Mouse (Mus musculus) forebrain, embryonic 15.5 days (tissue): ENCODE results near the gene H2-Ob. TPM values are rescaled to one million over a fixed set of nuclear protein-coding genes. Genes with fewer than 3 reads are reported as not detected.

Experiments used
- ATAC-seq: fragments of 200-750 bp; cut with Nextera tagmentation; replicated peaks from 2 replicates; pipeline ENCODE4 v1.8.0; 2017; ENCODE audit warnings: mild to moderate bottlenecking, moderate TSS enrichment, moderate library complexity
- H3K27ac ChIP-seq: fragments of 300-500 bp; sonication (generic); replicated peaks from 2 replicates; pipeline ENCODE4 v1.5.1; 2015; ENCODE audit warnings: mild to moderate bottlenecking, inconsistent platforms
- H3K27me3 ChIP-seq: fragments of 300-500 bp; sonication (generic); 2 replicates; pipeline ENCODE4 v1.6.1; 2015; ENCODE audit warnings: inconsistent platforms
- H3K36me3 ChIP-seq: fragments of 300-500 bp; sonication (generic); 2 replicates; pipeline ENCODE4 v1.6.1; 2015; ENCODE audit warnings: mild to moderate bottlenecking, inconsistent platforms
- H3K4me1 ChIP-seq: fragments of 300-500 bp; sonication (generic); 2 replicates; pipeline ENCODE4 v1.6.1; 2015; ENCODE audit warnings: inconsistent platforms
- H3K4me2 ChIP-seq: fragments of 300-500 bp; sonication (generic); replicated peaks from 2 replicates; pipeline ENCODE4 v1.6.1; 2015; ENCODE audit warnings: mild to moderate bottlenecking, inconsistent platforms
- H3K4me3 ChIP-seq: fragments of 300-500 bp; sonication (generic); 2 replicates; pipeline ENCODE4 v1.5.1; 2015; ENCODE audit warnings: mild to moderate bottlenecking, inconsistent platforms
- H3K9ac ChIP-seq: fragments of 300-500 bp; sonication (generic); replicated peaks from 2 replicates; pipeline ENCODE4 v1.6.1; 2015; ENCODE audit warnings: mild to moderate bottlenecking, inconsistent platforms
- H3K9me3 ChIP-seq: fragments of 300-500 bp; sonication (generic); 2 replicates; pipeline ENCODE4 v1.6.1; 2016; ENCODE audit warnings: inconsistent platforms
- WGBS: fragments of 180-500 bp; shearing (Covaris S2); methylation state at CpG from one replicate; pipeline ENCODE4 v1.1.7; 2015; ENCODE audit warnings: mixed read lengths; 5-methylcytosine and 5-hydroxymethylcytosine counted together
- polyA plus RNA-seq: library from polyadenylated mRNA; unstranded; fragments of >200 nt; fragmentation: Nextera tagmentation; extraction: Ambion mirVana; gene quantifications from 2 replicates; pipeline ENCODE4 v1.2.1, GENCODE M21; 2015

The H2-Ob gene
- polyA plus RNA-seq, 1 experiment from 2014 or later: not detected

DNA sequence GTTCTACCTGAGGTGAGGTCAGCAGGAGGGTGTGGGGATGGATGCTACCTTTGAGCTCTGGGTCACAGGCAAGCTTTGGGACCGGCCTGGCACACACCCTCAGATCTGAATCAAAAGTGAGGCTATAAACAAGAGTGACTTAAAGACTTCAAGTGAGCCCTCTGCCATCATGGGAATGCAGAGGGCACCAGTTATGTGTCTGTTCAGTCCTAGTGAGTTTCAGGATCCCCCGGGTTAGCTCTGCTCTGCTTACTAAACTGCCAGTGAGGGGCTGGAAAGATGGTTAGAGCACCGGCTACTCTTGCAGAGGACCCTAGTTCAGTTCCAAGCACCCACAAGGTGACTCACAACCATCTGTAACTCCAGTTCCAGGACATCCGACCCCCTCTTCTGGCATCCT, 53.9 kb downstream of the H2-Ob start:
- no peak for ATAC-seq

DNA sequence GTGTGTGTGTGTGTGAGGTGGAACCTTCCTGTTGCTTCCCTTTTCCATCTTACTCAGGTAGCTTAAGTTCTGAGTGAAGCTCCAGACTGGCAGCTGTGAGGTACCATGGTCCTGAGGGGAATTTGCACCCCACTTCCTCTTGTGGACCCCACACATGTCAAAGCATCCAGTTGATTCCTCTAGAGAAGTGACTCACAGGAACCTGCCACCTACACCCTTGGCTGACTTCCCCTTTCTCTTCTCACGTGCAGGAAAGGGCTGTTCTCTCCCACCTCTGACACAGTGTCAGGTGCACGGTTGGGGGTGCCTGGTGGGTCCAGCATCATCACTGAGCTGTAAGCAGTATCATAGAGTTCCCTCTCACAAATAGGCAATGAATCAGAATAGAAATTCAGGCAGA, 54.8 kb downstream of the H2-Ob start:
- no peak for ATAC-seq
- H3K27ac ChIP-seq: no peak overlapping the region
- 54% methylated on average over 2 of the region's 2 CpGs for WGBS

More for the DNA sequence above, 53.9 kb downstream of the H2-Ob start:
- Histone ChIP-seq H3K9ac (no peak overlapping the region), H3K27me3 (no peaks in the 10 kb centered on the region), H3K9me3 (no peaks in the 10 kb centered on the region), H3K4me1 (no peaks in the 10 kb centered on the region; the same call in 1 of the 2 replicates), H3K27ac (no peak overlapping the region), H3K4me3 (no peak overlapping the region), H3K4me2 (no peak overlapping the region), H3K36me3 (no peaks in the 10 kb centered on the region)
- 90% methylated on average over 4 of the region's 4 CpGs for WGBS

DNA sequence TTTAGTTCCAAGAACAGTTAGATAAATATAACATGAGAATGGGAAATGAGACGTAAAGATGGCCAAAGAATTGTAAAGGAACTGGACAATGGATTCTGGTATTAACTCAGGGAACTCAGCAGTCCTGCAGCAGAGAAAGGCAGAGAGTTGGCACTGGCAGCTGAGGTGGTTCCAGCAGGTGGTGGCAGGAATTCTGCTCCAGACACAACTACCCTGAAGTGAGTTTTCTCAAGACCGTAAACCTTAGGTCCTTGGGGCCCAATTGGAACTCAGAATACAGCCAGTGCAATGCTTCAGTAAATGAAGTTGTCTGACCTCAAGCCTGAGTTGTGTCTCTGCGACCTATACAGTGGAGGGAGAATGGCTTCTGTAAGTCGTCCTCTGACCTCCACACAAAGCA, 55.5 kb downstream of the H2-Ob start:
- Histone ChIP-seq H3K9ac (no peak overlapping the region), H3K27ac (no peak overlapping the region), H3K9me3 (no peaks in the 10 kb centered on the region), H3K4me1 (no peaks in the 10 kb centered on the region; the same call in 1 of the 2 replicates), H3K4me2 (no peak overlapping the region), H3K27me3 (no peaks in the 10 kb centered on the region), H3K36me3 (no peaks in the 10 kb centered on the region), H3K4me3 (no peak overlapping the region)
- WGBS: 72% methylated on average over 4 of the region's 4 CpGs
- ATAC-seq: no peak

More for the DNA sequence above, 54.8 kb downstream of the H2-Ob start:
- Histone ChIP-seq H3K9me3 (no peaks in the 10 kb centered on the region), H3K27me3 (no peaks in the 10 kb centered on the region), H3K36me3 (no peaks in the 10 kb centered on the region), H3K4me2 (no peak overlapping the region), H3K9ac (no peak overlapping the region), H3K4me3 (no peak overlapping the region), H3K4me1 (no peaks in the 10 kb centered on the region; the same call in 1 of the 2 replicates)

DNA sequence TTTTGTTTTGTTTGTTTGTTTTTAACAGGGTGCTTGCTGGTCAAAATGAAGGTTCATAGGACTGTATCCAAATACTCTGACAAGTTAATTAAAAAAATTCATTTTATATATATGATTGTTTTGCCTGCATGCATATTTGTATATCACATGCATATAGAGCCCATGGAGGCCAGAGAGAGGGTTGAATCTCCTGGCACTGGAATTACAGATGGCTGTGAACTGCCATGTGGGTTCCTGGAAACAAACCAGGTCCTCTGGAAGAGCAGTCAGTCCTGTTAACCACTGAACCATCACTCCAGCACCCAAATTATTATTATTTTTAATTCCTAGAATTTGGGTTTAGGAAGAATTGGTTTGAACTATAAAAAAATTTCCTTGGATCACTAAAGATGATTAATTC, 56.6 kb downstream of the H2-Ob start:
- Histone ChIP-seq H3K9me3 (no peaks in the 10 kb centered on the region), H3K27ac (no peak overlapping the region), H3K9ac (no peak overlapping the region), H3K4me2 (no peak overlapping the region), H3K4me1 (no peaks in the 10 kb centered on the region; the same call in 1 of the 2 replicates), H3K27me3 (no peaks in the 10 kb centered on the region), H3K4me3 (no peak overlapping the region), H3K36me3 (no peaks in the 10 kb centered on the region)
- no peak for ATAC-seq

DNA sequence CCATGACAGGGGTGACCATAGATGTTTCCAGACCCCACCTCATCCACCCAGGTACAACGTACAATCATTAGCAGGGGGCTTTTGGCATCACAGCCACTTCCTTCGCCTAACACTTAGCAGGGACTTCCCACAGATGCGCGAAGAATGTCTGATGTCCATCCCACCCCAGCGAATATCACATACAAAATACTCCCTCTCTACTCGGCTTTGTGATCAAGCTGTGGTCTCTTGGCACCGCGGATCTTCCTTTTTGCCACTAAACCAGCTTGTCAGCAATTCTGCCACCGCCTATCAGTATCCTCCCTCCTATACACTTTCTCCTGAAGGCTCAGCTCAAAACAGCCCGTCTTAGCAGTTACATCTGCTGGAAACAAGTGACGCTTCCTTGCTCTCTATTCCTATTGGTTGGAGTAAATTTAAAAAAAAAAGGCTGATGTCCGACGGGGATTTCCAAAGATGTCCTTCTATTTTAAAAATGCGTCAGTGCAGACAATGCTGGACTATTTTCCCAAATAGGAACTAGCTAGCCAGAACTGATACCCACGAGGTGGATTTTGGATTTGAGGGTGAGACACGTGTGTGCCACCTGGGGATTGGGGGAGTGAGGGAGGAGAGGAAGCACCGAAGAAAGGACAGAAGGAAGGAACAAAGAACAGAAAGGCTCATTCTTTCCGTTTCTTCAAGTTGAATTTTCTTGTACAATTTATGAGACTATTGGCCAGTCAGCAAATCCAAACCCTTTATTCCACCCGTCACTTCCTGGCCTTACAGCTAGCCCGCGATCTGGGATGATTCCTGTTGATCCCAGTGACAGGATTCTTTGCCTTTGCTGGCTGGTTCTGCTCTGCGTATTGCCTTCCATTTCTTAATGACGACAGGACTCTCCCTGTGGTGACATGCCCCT, 57.4 kb downstream of the H2-Ob start:
- H3K4me1 ChIP-seq: no peaks in the 10 kb centered on the region; the same call in 1 of the 2 replicates
- peak overlapping the region; percentile 38 for H3K4me3 ChIP-seq
- no peaks in the 10 kb centered on the region for H3K36me3 ChIP-seq
- 21% methylated on average over 23 of the region's 23 CpGs for WGBS
- H3K4me2 ChIP-seq: peak overlapping the region; percentile 47
- no peaks in the 10 kb centered on the region for H3K27me3 ChIP-seq
- H3K27ac ChIP-seq: peak overlapping the region; percentile 18; the same call in 1 of the 2 replicates
- peak overlapping the region; percentile 27 for H3K9ac ChIP-seq
- no peaks in the 10 kb centered on the region for H3K9me3 ChIP-seq
- ATAC-seq: peak; percentile 87

DNA sequence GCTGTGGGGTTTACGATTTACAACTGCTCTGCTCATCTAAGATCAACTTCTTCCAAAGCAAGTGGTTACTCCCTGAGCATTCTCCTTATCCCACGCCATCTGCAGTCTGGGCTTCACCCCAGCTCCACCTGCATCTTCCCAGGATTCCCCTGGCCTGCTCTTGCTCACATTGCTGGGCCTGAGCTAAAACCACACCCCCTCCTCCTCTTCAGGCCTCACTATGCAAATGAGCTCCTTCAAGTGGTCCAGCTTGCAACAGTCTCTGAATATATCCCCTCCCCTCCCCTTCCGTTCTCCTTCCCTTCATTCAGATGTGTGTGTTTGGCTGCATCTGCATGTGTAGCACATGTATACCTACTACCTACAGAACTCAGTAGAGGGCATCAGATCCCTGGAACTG, 60.7 kb downstream of the H2-Ob start:
- Histone ChIP-seq H3K4me3 (no peak overlapping the region), H3K27me3 (no peaks in the 10 kb centered on the region), H3K4me2 (no peak overlapping the region), H3K9ac (no peak overlapping the region), H3K36me3 (no peaks in the 10 kb centered on the region), H3K9me3 (no peaks in the 10 kb centered on the region), H3K4me1 (no peaks in the 10 kb centered on the region; the same call in 1 of the 2 replicates), H3K27ac (no peak overlapping the region)
- ATAC-seq: no peak
- WGBS: 55% methylated on average over 3 of the region's 3 CpGs

DNA sequence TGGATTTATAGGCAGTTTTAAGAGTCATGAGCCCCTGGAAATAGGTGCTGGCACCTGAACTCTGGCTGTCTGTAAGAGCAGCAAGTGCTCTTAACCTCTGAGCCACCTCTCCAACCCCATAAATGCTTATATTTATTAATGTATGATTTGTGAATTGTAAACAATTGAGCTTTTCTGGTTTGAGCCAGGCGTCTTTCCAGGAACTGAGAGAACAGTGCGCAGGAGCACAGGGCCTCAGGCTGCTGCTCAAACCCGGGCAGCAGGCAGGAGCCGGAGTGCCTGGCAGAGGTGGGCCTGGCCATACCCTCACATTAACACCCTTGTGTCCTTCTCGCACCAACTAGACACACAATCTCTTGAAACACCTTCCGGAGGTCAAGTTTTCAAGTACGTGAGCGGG, 61.4 kb downstream of the H2-Ob start:
- H3K9ac ChIP-seq: no peak overlapping the region
- no peaks in the 10 kb centered on the region for H3K36me3 ChIP-seq
- H3K27me3 ChIP-seq: no peaks in the 10 kb centered on the region
- H3K4me3 ChIP-seq: no peak overlapping the region
- H3K27ac ChIP-seq: no peak overlapping the region
- WGBS: 94% methylated on average over 8 of the region's 8 CpGs
- no peak overlapping the region for H3K4me2 ChIP-seq
- no peaks in the 10 kb centered on the region; the same call in 1 of the 2 replicates for H3K4me1 ChIP-seq
- ATAC-seq: no peak
- no peaks in the 10 kb centered on the region for H3K9me3 ChIP-seq

DNA sequence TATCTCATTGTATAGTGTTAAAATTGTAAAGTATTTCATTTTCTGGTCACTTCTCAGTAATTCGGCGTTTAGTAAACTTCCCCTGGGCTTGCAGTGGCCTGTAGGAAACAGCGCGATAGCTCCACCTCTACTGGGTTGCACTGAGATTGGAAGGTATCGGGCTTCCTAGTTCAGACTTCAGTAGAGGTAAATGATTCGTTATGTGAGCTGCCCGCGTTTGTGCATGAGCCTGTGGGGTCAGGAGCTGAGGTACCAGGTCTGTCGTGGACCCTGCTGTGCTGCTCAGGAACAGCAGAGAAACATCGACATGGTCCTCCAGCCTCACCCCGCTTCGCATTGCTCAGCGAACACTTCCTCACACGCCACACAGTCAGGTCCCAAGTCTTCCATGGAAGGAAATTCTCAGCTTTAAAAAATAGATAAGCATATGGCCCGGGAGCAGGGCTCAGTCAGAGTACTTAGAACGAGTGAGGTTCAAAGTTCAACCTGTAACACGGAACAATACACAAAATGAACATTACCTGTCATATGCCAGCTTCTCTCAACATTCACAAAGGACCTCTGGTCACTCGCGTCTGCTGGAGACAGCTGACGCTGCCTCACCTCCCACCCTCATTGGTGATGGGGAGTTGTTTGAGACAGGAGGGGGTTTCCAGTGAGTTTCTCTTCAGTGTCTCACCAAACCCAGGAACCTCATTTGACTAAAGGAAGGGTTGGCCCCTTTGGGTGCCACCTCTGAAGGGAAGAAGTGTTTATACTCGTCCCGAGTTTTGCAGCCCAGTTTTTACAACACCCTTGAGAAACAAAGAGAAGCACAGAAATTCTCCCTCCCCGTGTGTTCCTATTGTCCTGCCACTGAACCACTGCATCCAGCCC, 62.2 kb downstream of the H2-Ob start:
- no peak overlapping the region for H3K4me3 ChIP-seq
- no peaks in the 10 kb centered on the region for H3K9me3 ChIP-seq
- H3K4me2 ChIP-seq: no peak overlapping the region
- no peaks in the 10 kb centered on the region; the same call in 1 of the 2 replicates for H3K4me1 ChIP-seq
- no peaks in the 10 kb centered on the region for H3K27me3 ChIP-seq
- 80% methylated on average over 23 of the region's 23 CpGs for WGBS
- no peak overlapping the region for H3K27ac ChIP-seq
- ATAC-seq: no peak
- no peaks in the 10 kb centered on the region for H3K36me3 ChIP-seq
- H3K9ac ChIP-seq: no peak overlapping the region

DNA sequence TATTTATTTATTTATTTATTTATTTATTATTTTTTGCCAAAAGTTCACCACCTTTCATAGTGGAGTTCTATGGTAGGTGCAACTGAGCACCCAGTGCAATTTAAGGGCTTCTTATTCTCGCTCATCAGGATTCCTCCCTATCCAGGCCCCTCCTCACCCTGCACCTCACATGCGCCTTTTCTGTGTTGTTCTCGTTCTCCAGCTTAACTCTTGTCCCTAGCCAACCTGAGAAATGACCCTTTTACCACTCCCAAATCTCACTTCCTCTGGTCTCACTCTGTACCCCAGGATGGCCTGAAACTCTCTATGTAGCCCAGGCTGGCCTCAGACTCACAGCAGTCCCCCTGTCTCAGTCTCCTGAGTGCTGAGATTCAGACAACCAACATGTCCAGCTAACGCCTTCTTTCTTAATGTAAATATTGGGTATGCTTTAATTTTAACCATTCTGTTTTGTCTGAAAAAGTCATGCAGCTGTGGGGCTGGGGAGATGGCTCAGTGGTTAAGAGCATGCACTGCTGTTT, 63.0 kb downstream of the H2-Ob start:
- Histone ChIP-seq H3K27ac (no peak overlapping the region), H3K9me3 (no peaks in the 10 kb centered on the region), H3K27me3 (no peaks in the 10 kb centered on the region), H3K4me1 (no peaks in the 10 kb centered on the region), H3K4me3 (no peak overlapping the region), H3K9ac (no peak overlapping the region), H3K36me3 (no peaks in the 10 kb centered on the region), H3K4me2 (no peak overlapping the region)
- no peak for ATAC-seq
- WGBS: 85% methylated on average over 4 of the region's 4 CpGs

DNA sequence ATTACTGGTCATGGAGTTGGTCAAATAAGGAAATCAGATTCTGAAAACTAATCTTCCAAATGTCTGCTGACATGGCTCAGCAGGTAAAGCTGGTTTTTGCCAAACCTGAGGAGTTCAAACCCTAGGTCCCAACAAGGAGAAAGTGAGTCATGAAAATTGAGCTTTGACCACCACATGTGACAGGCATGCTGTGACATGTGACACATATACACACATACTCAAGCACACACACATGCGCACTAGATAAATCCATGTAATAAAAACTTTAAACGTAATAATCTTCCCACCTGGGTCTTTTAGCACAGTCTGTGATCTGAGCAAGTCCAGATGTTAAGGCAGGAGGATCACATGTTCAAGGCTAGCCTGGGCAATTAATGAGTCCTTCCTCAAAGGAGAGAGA, 65.1 kb downstream of the H2-Ob start:
- H3K27me3 ChIP-seq: no peaks in the 10 kb centered on the region
- ATAC-seq: no peak
- H3K27ac ChIP-seq: no peak overlapping the region
- no peak overlapping the region for H3K9ac ChIP-seq
- H3K9me3 ChIP-seq: no peaks in the 10 kb centered on the region
- no peak overlapping the region for H3K4me2 ChIP-seq
- H3K4me3 ChIP-seq: no peak overlapping the region
- 90% methylated on average over 2 of the region's 2 CpGs for whole genome bisulfite sequencing
- no peaks in the 10 kb centered on the region for H3K4me1 ChIP-seq
- H3K36me3 ChIP-seq: no peaks in the 10 kb centered on the region
